Mouse (Mus musculus): ENCODE results near the gene Supv3l1. TPM values are rescaled to one million over a fixed set of nuclear protein-coding genes. Genes with fewer than 3 reads are reported as not detected.
"Not testable (repeated sequence)": the region's sequence is repeated elsewhere in the genome, so short reads cannot be mapped to it uniquely, and the experiment has no call there.

Gene Supv3l1
- polyA plus RNA-seq (2015; fragmentation: Nextera tagmentation; extraction: Ambion mirVana) = 12.6 and 14.3 TPM in 2 replicates

DNA sequence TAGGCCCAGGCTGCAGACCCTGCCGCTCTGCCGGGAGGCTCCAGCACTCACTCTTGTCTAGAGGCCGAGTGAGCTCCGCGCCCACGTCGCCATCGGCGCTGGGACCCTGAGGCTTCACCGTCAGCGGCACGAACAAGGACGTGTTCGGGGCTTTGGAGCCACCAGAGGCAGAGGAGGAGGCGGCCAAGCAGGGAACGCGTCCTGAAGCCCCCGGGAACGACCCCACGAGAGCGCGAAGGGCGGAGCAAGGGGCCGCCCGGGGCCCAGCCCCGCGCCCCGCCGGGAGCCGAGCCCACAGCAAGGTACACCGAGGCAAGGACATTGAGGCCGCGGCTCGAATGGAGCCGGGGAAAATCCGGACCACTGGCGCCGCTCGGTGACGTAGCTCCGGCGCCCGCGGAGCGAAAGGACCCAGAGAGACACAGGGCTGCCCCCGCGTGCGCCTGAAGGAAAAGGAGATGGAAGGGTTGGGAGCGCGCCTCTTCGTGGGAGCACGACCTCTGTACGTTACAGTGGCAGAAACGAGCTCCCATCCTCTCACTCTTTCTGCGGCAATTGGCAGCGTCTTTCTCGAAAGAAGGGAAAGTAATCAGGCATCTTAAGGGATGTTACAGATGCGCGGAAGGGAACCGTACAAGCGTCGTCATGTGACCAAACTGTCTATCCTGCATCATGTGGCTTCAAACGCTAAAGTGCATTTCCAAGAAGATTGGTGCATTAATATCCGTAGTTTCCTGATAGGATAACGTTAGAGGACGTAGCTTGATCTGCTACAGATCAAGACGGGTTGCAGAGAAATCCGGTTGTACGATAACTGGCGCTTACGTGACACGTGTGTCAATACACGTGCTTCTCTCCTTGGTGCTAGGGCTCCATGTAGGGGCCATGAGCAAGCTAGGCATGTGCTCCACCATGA lies at the start of gene Supv3l1, which contains the start of gene 4930507D05Rik:
Supv3l1 (minus strand) TSS at position 375 of the 916 bp plus-strand sequence.
4930507D05Rik (plus strand) TSS at position 126 of the 916 bp plus-strand sequence.
- Histone ChIP-seq H3K27ac (replicated peaks) (peak within 1 kb of the TSS; percentile 80), H3K27me3 (no peaks in the 10 kb centered on the region), H3K4me1 (replicated peaks) (peaks cover 23% of the 10 kb centered on the region), H3K4me2 (peak within 1 kb of the TSS; percentile 87), H3K9ac (peak within 1 kb of the TSS; percentile 85), H3K36me3 (replicated peaks) (peaks cover 34% of the 10 kb centered on the region), H3K4me3 (replicated peaks) (peak within 1 kb of the TSS; percentile 84), H3K9me3 (replicated peaks) (no peaks in the 10 kb centered on the region)
- peak; percentile 85 for ATAC-seq (ENCODE audit: insufficient read depth)
- under 1% methylated on average over 73 of the region's 73 CpGs for WGBS (ENCODE audit: insufficient replicate concordance)

DNA sequence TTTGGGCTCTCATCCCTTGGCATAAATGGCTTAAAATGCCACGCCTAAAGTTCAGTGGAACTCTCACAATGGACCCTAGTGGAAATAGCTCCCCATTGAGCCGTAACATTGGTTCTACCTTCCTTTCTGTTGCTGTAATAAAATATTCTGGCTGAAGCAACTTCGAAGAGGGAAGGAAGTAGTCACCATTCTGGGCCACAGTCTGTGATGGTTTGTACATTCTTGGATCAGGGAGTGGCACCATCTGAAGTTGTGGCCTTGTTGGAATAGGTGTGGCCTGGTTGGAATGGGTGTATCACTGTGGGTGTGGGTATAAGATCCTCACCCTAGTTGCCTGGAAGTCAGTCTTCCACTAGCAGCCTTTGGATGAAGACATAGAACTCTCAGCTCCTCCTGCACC lies 42.1 kb upstream of the Supv3l1 start:
- not testable (repeated sequence) for H3K9me3 ChIP-seq (replicated peaks); H3K4me2 ChIP-seq; H3K27me3 ChIP-seq; H3K36me3 ChIP-seq (replicated peaks); ATAC-seq (ENCODE audit: insufficient read depth); H3K9ac ChIP-seq; H3K4me3 ChIP-seq (replicated peaks); H3K27ac ChIP-seq (replicated peaks)
- 70% methylated on average over 3 of the region's 3 CpGs for WGBS (ENCODE audit: insufficient replicate concordance)
- peaks cover 29% of the 10 kb centered on the region for H3K4me1 ChIP-seq (replicated peaks)

DNA sequence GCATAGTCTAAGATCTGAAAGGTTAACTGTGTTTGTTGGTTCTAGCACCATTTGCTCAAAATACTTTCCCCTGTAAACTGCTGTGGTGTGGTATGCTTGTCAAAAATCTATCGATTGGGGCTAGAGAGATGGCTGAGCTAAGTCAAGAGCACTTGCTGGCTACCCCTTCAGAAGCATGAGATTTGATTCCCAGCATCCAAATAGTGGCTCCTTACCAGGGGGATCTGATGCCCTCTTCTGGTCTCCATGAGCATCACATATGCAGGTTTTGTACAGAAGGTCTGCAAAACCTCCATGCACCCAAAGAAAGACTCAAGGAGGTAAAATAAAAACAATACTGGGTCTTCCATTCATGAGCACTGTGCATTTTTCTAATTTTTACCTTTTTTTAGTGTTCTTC lies 38.7 kb upstream of the Supv3l1 start:
- 19% methylated on average over 1 of the region's 1 CpGs for WGBS (ENCODE audit: insufficient replicate concordance)

DNA sequence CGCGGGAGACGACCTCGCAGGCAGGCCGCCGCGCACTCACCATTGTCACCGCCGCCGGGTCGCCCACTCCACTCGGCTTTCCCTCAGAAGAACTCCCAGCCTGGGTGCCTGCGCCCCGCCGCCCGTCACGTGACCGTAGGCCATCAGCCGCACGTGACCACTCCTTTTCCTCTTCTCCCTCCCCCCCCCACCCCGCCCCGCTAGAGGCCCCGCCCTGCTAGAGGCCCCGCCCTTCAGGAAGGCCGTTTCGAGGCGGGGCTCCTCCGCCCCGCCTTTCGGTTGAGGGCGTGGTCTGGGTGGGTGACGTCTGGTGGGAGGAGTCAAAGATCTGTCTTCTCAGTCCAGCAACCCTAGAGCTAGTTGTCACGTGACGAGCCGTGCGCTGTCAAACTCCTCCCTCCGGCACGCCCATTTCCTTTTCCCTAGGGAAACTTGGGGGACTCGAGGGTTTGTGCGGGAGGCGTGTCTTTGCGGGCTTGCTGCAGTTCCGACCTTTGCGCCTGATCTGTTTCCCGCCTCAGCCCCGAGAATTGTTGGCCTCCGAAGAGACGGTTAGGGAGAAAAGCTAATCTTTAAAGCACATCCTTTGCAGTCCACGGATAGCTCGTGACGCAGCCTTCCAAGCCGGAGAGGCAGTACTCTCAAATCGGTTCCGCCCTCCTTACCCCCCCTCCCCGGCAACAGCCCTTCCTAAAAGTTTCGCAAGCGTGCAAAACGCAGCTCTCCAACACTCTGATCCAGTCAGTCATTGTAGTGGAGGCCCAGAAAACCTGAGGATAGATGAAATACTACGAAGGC lies 37.3 kb upstream of the Supv3l1 start, which contains the start of gene Vps26a:
Vps26a (minus strand) TSS at position 188 of the 798 bp plus-strand sequence.
- Histone ChIP-seq H3K4me1 (replicated peaks) (peaks cover 56% of the 10 kb centered on the region), H3K27ac (replicated peaks) (peak within 1 kb of the TSS; percentile 91), H3K9ac (peak within 1 kb of the TSS; percentile 94), H3K9me3 (replicated peaks) (no peaks in the 10 kb centered on the region), H3K4me2 (peak within 1 kb of the TSS; percentile 86), H3K36me3 (replicated peaks) (no peaks in the 10 kb centered on the region), H3K27me3 (no peaks in the 10 kb centered on the region), H3K4me3 (replicated peaks) (peak within 1 kb of the TSS; percentile 85)
- ATAC-seq (ENCODE audit: insufficient read depth) = peak; percentile 81
- under 1% methylated on average over 54 of the region's 59 CpGs for WGBS (ENCODE audit: insufficient replicate concordance)

More for the DNA sequence above, 38.7 kb upstream of the Supv3l1 start:
- no peak overlapping the region for H3K4me3 ChIP-seq (replicated peaks)
- ATAC-seq (ENCODE audit: insufficient read depth) = no peak
- no peaks in the 10 kb centered on the region for H3K36me3 ChIP-seq (replicated peaks)
- H3K27ac ChIP-seq (replicated peaks) = no peak overlapping the region
- H3K9ac ChIP-seq = no peak overlapping the region
- no peak overlapping the region for H3K4me2 ChIP-seq
- no peaks in the 10 kb centered on the region for H3K27me3 ChIP-seq
- no peaks in the 10 kb centered on the region for H3K9me3 ChIP-seq (replicated peaks)
- H3K4me1 ChIP-seq (replicated peaks) = peaks cover 53% of the 10 kb centered on the region

DNA sequence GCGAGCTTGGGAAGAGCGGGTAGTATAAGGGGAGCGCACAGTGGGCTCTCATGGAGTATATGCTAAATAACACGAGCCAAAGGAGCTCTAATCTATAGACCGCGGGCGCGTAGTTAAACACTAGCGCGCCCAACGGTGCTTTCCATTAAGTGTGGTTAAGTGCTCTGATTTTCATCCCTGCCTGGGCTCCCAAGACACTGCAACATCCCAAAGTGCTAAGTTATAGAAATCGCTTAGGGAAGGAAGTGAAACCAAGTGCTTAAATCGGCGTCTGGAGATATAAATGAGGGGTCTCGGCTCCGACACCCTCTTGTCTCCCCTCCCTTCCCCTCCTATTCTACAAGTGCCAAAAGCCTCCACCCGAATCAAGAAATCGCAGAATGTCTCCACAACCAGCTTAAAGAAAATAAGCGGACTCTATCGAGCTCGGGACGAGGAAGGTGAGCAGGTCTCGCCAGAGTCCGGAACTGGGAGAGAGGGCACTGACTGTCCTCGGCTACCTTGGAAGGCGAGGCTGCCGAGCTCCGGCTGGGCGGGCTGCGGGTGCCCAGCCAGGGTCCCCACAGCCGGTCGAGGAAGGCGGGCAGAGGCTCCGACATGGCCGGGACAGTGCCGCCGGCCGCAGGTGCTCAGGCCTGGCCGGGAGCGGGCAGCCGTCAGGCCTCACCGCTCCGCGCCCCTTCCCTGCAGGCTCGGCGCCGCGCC lies 36.5 kb upstream of the Supv3l1 start:
- H3K4me1 ChIP-seq (replicated peaks) = peaks cover 53% of the 10 kb centered on the region

DNA sequence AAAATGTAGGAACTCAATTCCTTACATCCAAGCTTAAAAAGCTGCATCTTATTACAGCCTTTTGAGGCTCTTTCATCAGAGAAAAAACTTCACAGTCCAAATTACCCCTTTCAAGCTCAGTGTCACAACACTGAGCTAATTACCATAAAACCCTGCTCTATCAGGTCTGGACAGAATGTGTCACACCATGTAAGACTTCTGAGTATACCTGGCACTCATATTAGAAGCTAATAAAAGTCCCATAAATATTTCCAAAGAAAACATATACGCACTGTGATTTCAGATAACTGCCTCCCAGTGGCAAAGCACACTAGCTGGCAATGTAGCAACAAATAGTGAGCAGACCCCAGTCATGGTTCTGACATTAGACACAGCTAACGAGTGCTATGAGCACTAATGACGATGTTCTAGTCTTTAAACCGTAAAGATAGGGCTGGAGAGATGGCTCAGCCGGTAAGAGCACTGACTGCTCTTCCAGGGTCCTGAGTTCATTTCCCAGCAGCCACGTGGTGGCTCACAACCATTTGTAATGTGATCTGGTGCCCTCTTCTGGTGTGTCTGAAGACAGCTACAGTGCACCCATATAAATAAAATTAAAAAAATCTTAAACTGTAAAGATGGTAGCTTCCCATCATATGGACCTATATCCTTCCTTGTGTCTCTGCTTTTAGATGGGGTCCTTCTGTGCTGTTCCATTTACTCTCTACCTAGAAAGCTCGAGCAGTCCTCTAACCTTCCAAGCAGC lies 31.7 kb upstream of the Supv3l1 start:
- H3K4me1 ChIP-seq (replicated peaks) = peaks cover 37% of the 10 kb centered on the region
- H3K4me3 ChIP-seq (replicated peaks) = no peak overlapping the region
- no peak overlapping the region for H3K9ac ChIP-seq
- no peak overlapping the region for H3K4me2 ChIP-seq
- WGBS (ENCODE audit: insufficient replicate concordance) = 61% methylated on average over 7 of the region's 7 CpGs
- peaks cover 13% of the 10 kb centered on the region; the same call in 1 of the 2 replicates for H3K36me3 ChIP-seq (replicated peaks)
- H3K27ac ChIP-seq (replicated peaks) = no peak overlapping the region
- no peaks in the 10 kb centered on the region for H3K9me3 ChIP-seq (replicated peaks)
- no peak for ATAC-seq (ENCODE audit: insufficient read depth)
- H3K27me3 ChIP-seq = no peaks in the 10 kb centered on the region

More for the DNA sequence above, 36.5 kb upstream of the Supv3l1 start:
- Histone ChIP-seq H3K36me3 (replicated peaks) (no peaks in the 10 kb centered on the region), H3K4me2 (peak overlapping the region; percentile 86), H3K9ac (peak overlapping the region; percentile 94), H3K4me3 (replicated peaks) (peak overlapping the region; percentile 85), H3K27ac (replicated peaks) (peak overlapping the region; percentile 91), H3K27me3 (no peaks in the 10 kb centered on the region), H3K9me3 (replicated peaks) (no peaks in the 10 kb centered on the region)
- under 1% methylated on average over 48 of the region's 48 CpGs for WGBS (ENCODE audit: insufficient replicate concordance)
- ATAC-seq (ENCODE audit: insufficient read depth) = peak; percentile 63

DNA sequence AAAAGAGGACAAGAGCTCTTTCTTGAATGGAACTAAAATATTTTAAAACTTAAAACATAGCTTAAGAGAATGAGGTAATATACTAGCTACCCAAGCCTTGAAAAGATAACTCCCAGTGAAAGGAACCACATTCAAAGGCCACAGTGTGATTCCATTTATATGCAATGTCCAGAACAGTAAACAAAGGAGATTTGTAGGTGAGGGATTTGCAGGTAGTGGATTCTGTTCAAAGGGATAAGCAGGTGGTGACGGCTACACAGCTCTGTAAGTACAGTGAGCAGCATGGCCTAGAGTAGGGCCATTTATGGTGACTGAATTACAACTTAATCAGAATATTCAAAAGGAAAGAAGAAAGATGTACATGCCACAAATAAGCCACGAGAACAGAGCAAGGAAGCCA lies 27.4 kb upstream of the Supv3l1 start:
- H3K9me3 ChIP-seq (replicated peaks) = no peaks in the 10 kb centered on the region
- no peak overlapping the region for H3K4me2 ChIP-seq
- 0 out of 2 replicates have a peak, but pooled peaks cover 5% of the 10 kb centered on the region for H3K4me1 ChIP-seq (replicated peaks)
- H3K27me3 ChIP-seq = no peaks in the 10 kb centered on the region
- no peak for ATAC-seq (ENCODE audit: insufficient read depth)
- no peak overlapping the region for H3K27ac ChIP-seq (replicated peaks)
- 66% methylated on average over 2 of the region's 2 CpGs for WGBS (ENCODE audit: insufficient replicate concordance)
- H3K9ac ChIP-seq = no peak overlapping the region
- H3K4me3 ChIP-seq (replicated peaks) = no peak overlapping the region
- H3K36me3 ChIP-seq (replicated peaks) = peaks cover 22% of the 10 kb centered on the region

DNA sequence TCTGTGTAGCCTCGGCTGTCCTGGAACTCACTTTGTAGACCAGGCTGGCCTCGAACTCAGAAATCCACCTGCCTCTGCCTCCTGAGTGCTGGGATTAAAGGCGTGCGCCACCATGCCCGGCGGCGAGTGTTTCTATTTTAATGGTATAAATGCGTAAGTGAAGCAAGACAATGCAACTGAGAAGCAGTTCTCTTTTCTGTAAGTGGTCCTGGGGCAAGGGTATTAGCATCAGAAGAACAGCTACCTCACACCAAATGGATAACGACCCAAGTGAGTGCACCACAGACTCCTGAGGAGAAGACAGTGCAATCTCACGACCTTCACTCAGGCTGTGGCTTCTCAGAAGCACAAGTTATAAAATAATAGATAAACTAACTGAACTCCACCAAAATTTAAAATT lies 25.4 kb upstream of the Supv3l1 start:
- Histone ChIP-seq H3K27me3 (no peaks in the 10 kb centered on the region), H3K4me2 (no peak overlapping the region), H3K36me3 (replicated peaks) (peaks cover 22% of the 10 kb centered on the region), H3K27ac (replicated peaks) (no peak overlapping the region), H3K9ac (no peak overlapping the region), H3K9me3 (replicated peaks) (no peaks in the 10 kb centered on the region), H3K4me3 (replicated peaks) (no peak overlapping the region), H3K4me1 (replicated peaks) (no peaks in the 10 kb centered on the region)
- no peak for ATAC-seq (ENCODE audit: insufficient read depth)
- WGBS (ENCODE audit: insufficient replicate concordance) = 81% methylated on average over 10 of the region's 10 CpGs

DNA sequence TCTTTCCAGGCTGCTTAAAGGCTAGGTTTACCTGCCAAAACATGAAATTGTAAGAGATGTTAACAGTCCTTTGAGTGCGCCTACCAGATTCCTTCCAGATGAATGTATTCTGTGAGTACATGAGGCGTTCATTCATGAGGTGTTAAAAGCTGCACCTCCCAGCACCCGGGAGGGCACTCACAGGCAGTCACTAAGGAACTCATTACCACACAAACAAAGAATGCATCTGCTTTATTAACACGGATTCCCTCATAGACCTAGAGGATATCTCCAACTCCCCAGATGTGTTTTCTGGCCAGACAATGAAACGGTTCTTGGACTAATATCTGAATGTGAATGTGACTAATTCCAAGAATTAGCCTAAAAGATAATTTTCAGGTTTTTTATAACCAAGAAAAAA lies 21.6 kb upstream of the Supv3l1 start:
- no peak for ATAC-seq (ENCODE audit: insufficient read depth)
- Histone ChIP-seq H3K4me1 (replicated peaks) (no peaks in the 10 kb centered on the region), H3K27me3 (no peaks in the 10 kb centered on the region), H3K4me2 (no peak overlapping the region), H3K36me3 (replicated peaks) (peaks cover 37% of the 10 kb centered on the region), H3K9me3 (replicated peaks) (no peaks in the 10 kb centered on the region), H3K9ac (no peak overlapping the region), H3K4me3 (replicated peaks) (no peak overlapping the region), H3K27ac (replicated peaks) (no peak overlapping the region)
- WGBS (ENCODE audit: insufficient replicate concordance) = 59% methylated on average over 5 of the region's 5 CpGs

DNA sequence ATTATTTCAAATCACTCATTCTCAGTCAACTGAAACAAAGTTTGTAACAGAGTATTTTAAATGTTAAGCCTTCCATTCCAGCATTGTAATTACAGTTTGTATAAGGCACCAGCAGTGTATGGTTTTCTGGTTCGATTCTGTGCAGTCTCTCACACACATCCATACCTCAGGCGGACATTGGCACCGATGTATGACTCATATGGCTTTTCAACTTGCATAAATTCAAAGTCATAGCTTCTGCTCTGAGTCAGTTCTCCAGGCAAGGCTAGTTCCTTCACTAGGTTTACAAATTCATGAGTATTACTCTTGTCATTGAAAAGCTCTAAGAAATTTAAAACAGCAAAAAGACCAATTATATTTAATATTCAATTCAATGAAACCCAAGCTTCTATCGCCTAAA lies 20.2 kb upstream of the Supv3l1 start:
- no peaks in the 10 kb centered on the region for H3K27me3 ChIP-seq
- H3K4me3 ChIP-seq (replicated peaks) = no peak overlapping the region
- WGBS (ENCODE audit: insufficient replicate concordance) = 82% methylated on average over 4 of the region's 4 CpGs
- H3K36me3 ChIP-seq (replicated peaks) = peaks cover 37% of the 10 kb centered on the region
- no peak overlapping the region for H3K9ac ChIP-seq
- no peaks in the 10 kb centered on the region for H3K9me3 ChIP-seq (replicated peaks)
- H3K27ac ChIP-seq (replicated peaks) = no peak overlapping the region
- no peak overlapping the region for H3K4me2 ChIP-seq
- H3K4me1 ChIP-seq (replicated peaks) = no peaks in the 10 kb centered on the region
- ATAC-seq (ENCODE audit: insufficient read depth) = no peak
